Mouse (Mus musculus) thymus, adult 2 months (tissue): ENCODE measurements around the gene Negr1.

Experiments used
- CTCF ChIP-seq: fragments of 200-500 bp; IDR thresholded peaks from 2 replicates; pipeline ENCODE4 v1.5.1; 2012; ENCODE audit warnings: mild to moderate bottlenecking, control low read depth, low read length, moderate library complexity, borderline replicate concordance; ENCODE audit not compliant: control insufficient read depth, poor library complexity, insufficient read depth; ENCODE audit errors: extremely low read depth
- POLR2A ChIP-seq: fragments of 200-500 bp; IDR thresholded peaks from 2 replicates; pipeline ENCODE4 v1.6.1; 2012; ENCODE audit warnings: mild to moderate bottlenecking, low read length, control low read depth, moderate library complexity; ENCODE audit not compliant: control insufficient read depth, poor library complexity, insufficient read depth; ENCODE audit errors: extremely low read depth

DNA sequence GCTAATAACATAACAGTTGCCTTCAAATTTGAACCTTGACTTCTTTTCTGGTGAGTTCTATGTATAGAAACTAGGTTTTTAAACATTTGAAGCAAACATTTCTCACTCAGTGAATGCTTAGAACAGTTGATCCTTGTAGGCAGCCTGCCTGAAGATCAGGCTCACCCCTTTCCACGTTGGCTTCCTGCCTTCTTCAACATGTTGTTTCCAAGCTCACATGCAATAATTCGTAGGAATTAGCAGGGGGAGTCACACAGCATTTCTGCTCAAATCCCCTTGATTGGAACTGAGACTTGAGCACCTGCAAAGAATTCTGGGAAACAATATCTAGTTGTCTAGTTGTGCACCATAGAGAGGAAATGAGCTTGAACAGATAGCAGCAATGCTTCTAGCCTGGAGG lies 430.6 kb downstream of the Negr1 start:
- TF ChIP-seq CTCF (no peak), POLR2A (no peak)
